Mouse (Mus musculus) embryonic facial prominence, embryonic 15.5 days (tissue): ENCODE results near the gene Galnt17. TPM values are rescaled to one million over a fixed set of nuclear protein-coding genes. Genes with fewer than 3 reads are reported as not detected.

Source experiments
- ATAC-seq: fragments of 200-750 bp; cut with Nextera tagmentation; 2 replicates; pipeline ENCODE4 v1.8.0; 2017; ENCODE audit warnings: low read depth, moderate TSS enrichment; ENCODE audit not compliant: insufficient number of reproducible peaks, low FRiP score, low TSS enrichment
- H3K27ac ChIP-seq: fragments of 300-500 bp; sonication (generic); replicated peaks from 2 replicates; pipeline ENCODE4 v1.5.1; 2015; ENCODE audit warnings: mild to moderate bottlenecking, inconsistent platforms
- H3K27me3 ChIP-seq: fragments of 300-500 bp; sonication (generic); 2 replicates; pipeline ENCODE4 v1.6.1; 2015; ENCODE audit warnings: inconsistent platforms
- H3K36me3 ChIP-seq: fragments of 300-500 bp; sonication (generic); 2 replicates; pipeline ENCODE4 v1.6.1; 2015; ENCODE audit warnings: mild to moderate bottlenecking, inconsistent platforms
- H3K4me1 ChIP-seq: fragments of 300-500 bp; sonication (generic); 2 replicates; pipeline ENCODE4 v1.6.1; 2015; ENCODE audit warnings: inconsistent platforms
- H3K4me2 ChIP-seq: fragments of 300-500 bp; sonication (generic); replicated peaks from 2 replicates; pipeline ENCODE4 v1.6.1; 2015; ENCODE audit warnings: mild to moderate bottlenecking, inconsistent platforms
- H3K4me3 ChIP-seq: fragments of 300-500 bp; sonication (generic); replicated peaks from 2 replicates; pipeline ENCODE4 v1.5.1; 2015; ENCODE audit warnings: mild to moderate bottlenecking, inconsistent platforms
- H3K9ac ChIP-seq: fragments of 300-500 bp; sonication (generic); 2 replicates; pipeline ENCODE4 v1.6.1; 2015; ENCODE audit warnings: inconsistent platforms
- H3K9me3 ChIP-seq: fragments of 300-500 bp; sonication (generic); replicated peaks from 2 replicates; pipeline ENCODE4 v1.6.1; 2016; ENCODE audit warnings: inconsistent platforms
- WGBS: fragments of 180-500 bp; shearing (Covaris S2); methylation state at CpG from one replicate; pipeline ENCODE4 v1.1.7; 2015; 5-methylcytosine and 5-hydroxymethylcytosine counted together
- polyA plus RNA-seq: library from polyadenylated mRNA; unstranded; fragments of >200 nt; fragmentation: Nextera tagmentation; extraction: Ambion mirVana; gene quantifications from 2 replicates; pipeline ENCODE4 v1.2.1, GENCODE M21; 2015

Galnt17 gene
- polyA plus RNA-seq, 1 experiment from 2014 or later = 4.7 TPM

GRCm38 (mm10) chr5:131293726-131294449, 14.4 kb downstream of the Galnt17 start:
- no peak overlapping the region for H3K4me2 ChIP-seq
- H3K36me3 ChIP-seq = no peaks in the 10 kb centered on the region
- 76% methylated on average over 16 of the region's 16 CpGs for WGBS
- no peaks in the 10 kb centered on the region for H3K27me3 ChIP-seq
- no peaks in the 10 kb centered on the region for H3K9me3 ChIP-seq
- H3K4me1 ChIP-seq = no peaks in the 10 kb centered on the region
- no peak overlapping the region for H3K9ac ChIP-seq
- no peak overlapping the region for H3K4me3 ChIP-seq
- ATAC-seq = no peak
- no peak overlapping the region for H3K27ac ChIP-seq

DNA sequence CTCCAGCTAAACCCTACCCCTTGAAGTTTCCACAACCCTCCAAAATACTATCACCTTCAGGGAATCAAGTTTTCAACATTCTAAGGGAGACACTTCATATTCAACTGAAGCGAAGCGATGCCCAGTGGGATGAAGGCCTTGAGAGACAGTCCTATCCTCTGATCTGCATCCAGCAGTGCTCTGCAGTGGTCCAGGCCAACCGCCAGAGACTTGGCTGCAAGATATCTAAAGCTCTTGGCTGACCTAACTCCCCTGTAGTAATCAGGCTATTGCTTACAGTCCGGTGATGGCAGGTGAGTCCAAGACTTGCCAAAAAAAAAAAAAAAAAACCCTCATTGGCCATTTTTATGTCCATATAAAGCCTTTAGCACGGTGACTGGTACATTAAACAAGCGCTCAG, 21.2 kb downstream of the Galnt17 start:
- H3K27me3 ChIP-seq = no peaks in the 10 kb centered on the region
- H3K4me1 ChIP-seq = no peaks in the 10 kb centered on the region
- H3K4me3 ChIP-seq = no peak overlapping the region
- WGBS = 88% methylated on average over 6 of the region's 6 CpGs
- H3K27ac ChIP-seq = no peak overlapping the region
- no peaks in the 10 kb centered on the region for H3K36me3 ChIP-seq
- H3K4me2 ChIP-seq = no peak overlapping the region
- no peaks in the 10 kb centered on the region for H3K9me3 ChIP-seq
- H3K9ac ChIP-seq = no peak overlapping the region
- no peak for ATAC-seq

- ATAC-seq = no peak
- Histone ChIP-seq H3K36me3 (no peaks in the 10 kb centered on the region), H3K9ac (no peak overlapping the region), H3K4me2 (no peak overlapping the region), H3K4me1 (no peaks in the 10 kb centered on the region), H3K27ac (no peak overlapping the region), H3K4me3 (no peak overlapping the region), H3K27me3 (no peaks in the 10 kb centered on the region), H3K9me3 (no peaks in the 10 kb centered on the region)
- WGBS = 86% methylated on average over 2 of the region's 2 CpGs
Measured at GRCm38 (mm10) chr5:131286680-131287079, 21.6 kb downstream of the Galnt17 start.

DNA sequence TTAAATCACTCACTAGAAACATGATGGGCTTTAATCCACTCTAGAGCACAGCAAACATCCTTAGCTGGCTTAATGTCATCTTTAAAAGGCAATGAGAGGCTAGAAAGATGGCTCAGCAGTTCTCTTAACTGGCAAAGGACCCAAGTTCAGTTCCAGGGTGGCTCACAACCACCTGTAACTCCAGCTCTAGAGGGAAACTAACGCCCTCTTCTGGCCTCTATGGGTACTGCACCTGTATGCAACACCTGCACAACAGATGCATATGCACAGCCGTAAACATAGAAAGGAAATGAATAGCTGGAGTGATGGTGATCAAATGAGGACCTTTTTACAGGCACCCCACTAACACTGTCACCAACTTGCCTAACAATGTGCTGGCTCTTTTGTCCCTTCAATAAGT, 27.9 kb downstream of the Galnt17 start:
- no peak overlapping the region for H3K9ac ChIP-seq
- H3K4me1 ChIP-seq = peaks cover 8% of the 10 kb centered on the region
- no peaks in the 10 kb centered on the region for H3K27me3 ChIP-seq
- 37% methylated on average over 2 of the region's 2 CpGs for WGBS
- no peak overlapping the region for H3K27ac ChIP-seq
- H3K4me2 ChIP-seq = no peak overlapping the region
- no peak for ATAC-seq
- no peaks in the 10 kb centered on the region for H3K9me3 ChIP-seq
- H3K4me3 ChIP-seq = no peak overlapping the region
- no peaks in the 10 kb centered on the region for H3K36me3 ChIP-seq

GRCm38 (mm10) chr5:131279286-131279685, 29.0 kb downstream of the Galnt17 start:
- Histone ChIP-seq H3K9me3 (no peaks in the 10 kb centered on the region), H3K36me3 (no peaks in the 10 kb centered on the region), H3K9ac (no peak overlapping the region), H3K27me3 (no peaks in the 10 kb centered on the region), H3K4me3 (no peak overlapping the region), H3K27ac (no peak overlapping the region), H3K4me2 (no peak overlapping the region), H3K4me1 (peaks cover 8% of the 10 kb centered on the region)
- WGBS = 73% methylated on average over 10 of the region's 10 CpGs
- ATAC-seq = no peak

DNA sequence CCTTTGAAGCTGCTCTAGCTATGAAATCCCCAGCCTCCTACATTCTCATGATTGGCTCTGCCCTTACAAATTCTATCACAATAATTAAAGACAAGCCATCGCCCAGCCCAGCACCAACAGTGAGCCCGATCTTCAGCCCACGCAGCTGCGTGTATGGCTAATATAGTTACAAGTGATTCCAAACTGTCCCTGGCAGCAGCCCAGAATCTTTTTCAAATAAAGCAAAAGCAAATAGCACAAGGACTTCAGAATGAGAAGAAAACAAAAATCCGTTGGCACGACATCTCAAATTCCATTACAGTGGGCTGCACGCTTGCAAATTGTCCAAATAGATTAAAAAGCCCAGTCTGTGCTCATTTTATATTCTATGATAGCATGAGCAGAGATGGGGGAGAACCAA, 31.1 kb downstream of the Galnt17 start:
- Histone ChIP-seq H3K9me3 (no peaks in the 10 kb centered on the region), H3K36me3 (no peaks in the 10 kb centered on the region), H3K27ac (no peak overlapping the region), H3K4me1 (peaks cover 8% of the 10 kb centered on the region), H3K4me3 (no peak overlapping the region), H3K9ac (no peak overlapping the region), H3K27me3 (no peaks in the 10 kb centered on the region), H3K4me2 (no peak overlapping the region)
- ATAC-seq = no peak
- WGBS = 36% methylated on average over 7 of the region's 7 CpGs

GRCm38 (mm10) chr5:131266291-131266690, 42.0 kb downstream of the Galnt17 start:
- Histone ChIP-seq H3K9me3 (no peaks in the 10 kb centered on the region), H3K9ac (no peak overlapping the region), H3K36me3 (no peaks in the 10 kb centered on the region), H3K27me3 (no peaks in the 10 kb centered on the region), H3K4me1 (no peaks in the 10 kb centered on the region), H3K4me2 (no peak overlapping the region), H3K4me3 (no peak overlapping the region), H3K27ac (no peak overlapping the region)
- no peak for ATAC-seq
- 73% methylated on average over 2 of the region's 2 CpGs for WGBS

- Histone ChIP-seq H3K27ac (no peak overlapping the region), H3K9ac (no peak overlapping the region), H3K4me2 (no peak overlapping the region), H3K4me1 (no peaks in the 10 kb centered on the region), H3K27me3 (no peaks in the 10 kb centered on the region), H3K36me3 (no peaks in the 10 kb centered on the region), H3K4me3 (no peak overlapping the region), H3K9me3 (no peaks in the 10 kb centered on the region)
- WGBS = 73% methylated on average over 11 of the region's 11 CpGs
- no peak for ATAC-seq
Measured at GRCm38 (mm10) chr5:131264145-131264544, 44.2 kb downstream of the Galnt17 start.

DNA sequence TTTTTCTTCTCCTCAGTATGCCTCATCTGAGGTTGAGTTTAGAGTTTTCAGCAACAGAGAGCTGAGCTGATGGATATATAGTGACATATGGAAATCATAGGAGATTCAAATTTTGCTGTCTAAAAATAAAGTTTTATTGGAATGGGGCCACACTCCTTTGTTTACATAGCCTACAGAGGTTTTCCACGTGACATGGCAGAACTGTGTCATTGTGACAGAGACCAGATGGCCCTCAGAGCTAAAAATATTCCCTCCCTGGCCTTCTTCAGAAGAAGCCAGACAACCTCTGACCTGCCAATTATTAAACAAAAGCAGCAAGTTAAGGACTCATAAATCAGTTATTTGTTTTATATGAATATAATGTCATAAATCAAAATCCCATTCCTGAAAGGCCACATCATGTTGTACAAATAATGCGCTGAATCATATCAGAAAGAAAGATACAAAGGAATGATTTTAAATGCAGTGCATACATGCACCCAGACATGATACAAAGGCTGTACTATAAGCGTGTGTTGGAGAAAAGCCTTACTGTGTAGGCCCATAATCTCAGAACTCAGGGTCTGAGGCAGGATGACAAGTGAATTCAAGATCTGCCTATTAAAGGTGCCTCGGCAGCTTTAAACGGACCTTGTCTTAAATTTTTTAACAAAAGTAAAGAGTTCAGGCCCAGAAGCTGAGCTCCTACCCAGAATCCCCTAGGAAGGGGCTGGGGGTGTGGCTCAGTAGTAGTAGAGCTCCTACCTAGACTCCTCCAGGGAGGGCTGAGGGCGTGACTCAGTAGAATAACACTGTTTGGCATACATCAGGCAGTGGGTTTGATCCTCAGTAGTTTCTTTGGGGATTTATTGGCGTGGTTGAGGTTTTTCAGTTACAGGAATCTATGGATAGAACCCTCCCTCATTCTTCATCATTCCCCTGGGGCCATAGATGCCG, 57.3 kb downstream of the Galnt17 start:
- whole genome bisulfite sequencing = 62% methylated on average over 8 of the region's 8 CpGs
- Histone ChIP-seq H3K4me2 (no peak overlapping the region), H3K4me3 (no peak overlapping the region), H3K9me3 (no peaks in the 10 kb centered on the region), H3K36me3 (no peaks in the 10 kb centered on the region), H3K9ac (no peak overlapping the region), H3K4me1 (peaks cover 3% of the 10 kb centered on the region; the same call in 1 of the 2 replicates), H3K27me3 (no peaks in the 10 kb centered on the region), H3K27ac (peak overlapping the region; percentile 58; the same call in 1 of the 2 replicates)
- no peak for ATAC-seq

DNA sequence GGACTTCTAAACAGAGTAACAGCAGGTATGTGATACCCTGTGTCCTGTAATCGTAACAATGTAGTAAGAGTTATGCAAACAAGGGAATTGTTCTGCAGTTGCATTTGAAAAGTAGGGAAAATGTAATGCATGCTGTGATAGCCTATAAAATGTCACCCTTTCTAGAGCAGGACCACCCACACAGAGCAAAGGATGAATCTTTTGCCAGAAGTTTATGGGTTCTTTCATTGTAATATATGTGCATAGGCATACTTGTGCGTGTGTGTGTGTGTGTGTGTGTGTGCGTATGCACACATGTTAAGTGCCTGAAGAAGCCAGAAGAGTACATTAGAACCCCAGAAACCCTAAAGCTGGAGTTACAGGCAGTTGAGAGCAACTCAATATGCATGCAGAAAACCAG, 59.9 kb downstream of the Galnt17 start:
- Histone ChIP-seq H3K4me1 (peaks cover 3% of the 10 kb centered on the region; the same call in 1 of the 2 replicates), H3K27ac (no peak overlapping the region), H3K4me3 (no peak overlapping the region), H3K9me3 (no peaks in the 10 kb centered on the region), H3K4me2 (no peak overlapping the region), H3K36me3 (no peaks in the 10 kb centered on the region), H3K9ac (no peak overlapping the region), H3K27me3 (no peaks in the 10 kb centered on the region)
- WGBS = 84% methylated on average over 3 of the region's 3 CpGs
- ATAC-seq = no peak

DNA sequence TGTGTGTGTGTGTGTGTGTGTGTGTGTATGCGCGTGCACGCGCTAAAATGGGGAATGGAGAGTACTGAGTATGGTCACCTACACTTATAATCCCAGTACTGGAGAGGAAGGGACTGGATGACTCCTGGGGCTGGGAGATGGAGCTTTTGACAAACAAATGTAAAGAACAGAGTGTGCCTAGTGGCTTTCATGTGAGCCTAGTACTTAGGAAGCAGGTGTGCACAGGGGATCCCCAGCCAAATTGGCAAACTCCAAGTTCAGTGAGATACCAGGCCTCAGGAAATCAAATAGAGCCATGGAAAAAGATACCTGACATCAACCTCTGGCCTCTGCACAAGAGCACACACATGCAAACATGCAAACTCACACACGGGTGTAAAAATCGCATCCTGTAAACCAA, 61.7 kb downstream of the Galnt17 start:
- Histone ChIP-seq H3K9ac (no peak overlapping the region), H3K27me3 (no peaks in the 10 kb centered on the region), H3K4me1 (peaks cover 3% of the 10 kb centered on the region; the same call in 1 of the 2 replicates), H3K4me2 (no peak overlapping the region), H3K36me3 (no peaks in the 10 kb centered on the region), H3K4me3 (no peak overlapping the region), H3K27ac (no peak overlapping the region), H3K9me3 (no peaks in the 10 kb centered on the region)
- no peak for ATAC-seq
- 92% methylated on average over 6 of the region's 6 CpGs for WGBS
